Mouse (Mus musculus) hematopoietic stem cell, adult 5-6 weeks (primary cell): ENCODE results near the gene Rbm33. TPM values are rescaled to one million over a fixed set of nuclear protein-coding genes. Genes with fewer than 3 reads are reported as not detected.

Experiments used
- ATAC-seq, 2 experiments: fragments of 125-278 bp in 1 of 2; replicated peaks in 1 of 2; 2 replicates each; pipeline ENCODE4 v1.8.0; 2016 to 2017; ENCODE audit warnings: inconsistent platforms in 2 of 2, mild to moderate bottlenecking in 2 of 2, moderate number of reproducible peaks in 2 of 2, low read depth in 1 of 2, moderate TSS enrichment in 1 of 2; ENCODE audit not compliant: low FRiP score in 2 of 2, poor library complexity in 2 of 2, severe bottlenecking in 2 of 2, insufficient read depth in 1 of 2, low TSS enrichment in 1 of 2
- total RNA-seq: library from RNA; stranded (forward); fragments of 172-1452, 232-1000 nt; gene quantifications from 2 replicates; pipeline ENCODE4 v1.2.3, GENCODE M21; 2017

Rbm33 gene
- total RNA-seq, 1 experiment from 2014 or later: 81.1 TPM

GRCm38 (mm10) chr5:28387531-28388179, 70.7 kb downstream of the Rbm33 start:
- no peak for ATAC-seq

- no peak for ATAC-seq
These were observed 71.3 kb downstream of the Rbm33 start for GRCm38 (mm10) chr5:28388184-28388583.

- no peak for ATAC-seq
These were observed 73.3 kb downstream of the Rbm33 start for GRCm38 (mm10) chr5:28390189-28390588.

DNA sequence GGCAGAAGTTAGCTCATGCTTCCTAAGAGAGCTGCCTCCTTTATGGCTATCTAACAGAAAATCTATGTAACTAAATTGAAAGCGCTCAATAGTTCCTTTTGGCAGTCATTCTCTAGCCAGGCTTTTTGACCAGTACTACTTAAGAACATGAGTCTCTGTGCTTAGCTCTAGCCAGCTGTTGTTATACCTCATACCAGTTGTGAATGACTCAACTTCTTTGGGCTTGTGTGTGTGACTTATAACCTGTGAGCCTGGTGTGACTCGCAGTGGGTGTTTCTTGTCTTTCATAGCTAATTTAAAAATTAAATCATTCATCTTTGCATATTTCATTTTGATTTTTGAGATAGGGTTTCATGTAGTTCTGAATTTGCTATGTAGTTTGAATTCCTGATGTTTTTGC, 80.4 kb downstream of the Rbm33 start:
- no peak for ATAC-seq

- no peak for ATAC-seq
These were observed 81.8 kb downstream of the Rbm33 start for GRCm38 (mm10) chr5:28398736-28399135.

DNA sequence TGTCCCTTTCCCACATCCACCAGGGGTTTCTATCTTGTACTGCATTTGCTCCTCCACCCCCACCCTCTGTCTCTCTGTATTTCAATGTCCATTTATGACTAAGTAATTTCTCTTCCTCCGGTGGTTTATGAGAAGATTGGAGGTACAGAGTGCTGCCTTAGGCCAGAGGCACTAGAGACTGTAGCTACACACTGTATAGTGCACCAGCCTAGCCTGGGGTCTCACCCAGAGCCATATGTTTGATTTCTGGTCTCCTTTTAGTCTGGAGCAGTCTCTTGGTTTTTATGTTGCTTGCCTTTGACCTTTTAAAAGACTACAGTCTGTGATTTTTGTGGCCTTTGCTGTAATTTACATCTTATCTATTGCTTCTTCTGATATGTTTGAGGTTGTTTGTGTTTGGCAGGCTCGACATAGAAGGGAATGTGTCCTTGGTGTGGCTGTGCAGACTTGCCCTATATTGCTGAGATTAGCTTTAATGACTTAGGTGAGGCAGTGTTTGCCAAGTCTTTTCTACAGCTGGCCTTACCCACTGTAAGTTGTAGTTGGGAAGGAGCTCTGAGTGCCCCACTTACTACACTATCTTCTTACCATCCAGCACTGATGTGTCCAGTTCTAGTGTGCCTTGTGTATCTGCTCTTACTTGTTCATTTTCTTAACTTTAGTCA, 82.7 kb downstream of the Rbm33 start:
- no peak for ATAC-seq

- no peak for ATAC-seq
These were observed 85.8 kb downstream of the Rbm33 start for GRCm38 (mm10) chr5:28402756-28403155.

DNA sequence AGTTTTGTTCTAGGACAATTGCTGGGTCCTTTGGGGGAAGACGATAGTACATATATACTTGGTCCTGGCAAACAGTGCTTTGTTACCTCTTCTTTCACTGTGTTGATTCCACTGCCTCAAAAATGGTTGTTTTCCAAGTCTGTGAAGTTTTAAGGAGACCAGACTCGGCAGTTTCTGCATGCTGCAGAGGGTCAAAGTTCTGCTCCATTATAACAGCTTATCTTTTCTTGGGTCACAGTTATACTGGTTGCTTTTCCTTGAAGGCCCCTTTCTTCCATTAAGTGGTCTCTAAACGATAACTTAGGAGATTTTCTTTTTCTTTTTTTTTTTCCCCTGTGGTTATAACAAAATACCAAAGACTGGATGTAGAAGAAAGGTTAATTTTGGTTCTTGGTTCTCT, 89.7 kb downstream of the Rbm33 start:
- no peak for ATAC-seq

- no peak for ATAC-seq
These were observed 95.2 kb downstream of the Rbm33 start for GRCm38 (mm10) chr5:28412006-28412685.

- no peak for ATAC-seq
These were observed 96.6 kb downstream of the Rbm33 start for GRCm38 (mm10) chr5:28413533-28413932.

- ATAC-seq: no peak
These were observed 97.2 kb downstream of the Rbm33 start for GRCm38 (mm10) chr5:28414076-28414475.

GRCm38 (mm10) chr5:28416029-28416428, 99.1 kb downstream of the Rbm33 start:
- ATAC-seq: no peak

GRCm38 (mm10) chr5:28418734-28419133, 101.8 kb downstream of the Rbm33 start:
- ATAC-seq: no peak

DNA sequence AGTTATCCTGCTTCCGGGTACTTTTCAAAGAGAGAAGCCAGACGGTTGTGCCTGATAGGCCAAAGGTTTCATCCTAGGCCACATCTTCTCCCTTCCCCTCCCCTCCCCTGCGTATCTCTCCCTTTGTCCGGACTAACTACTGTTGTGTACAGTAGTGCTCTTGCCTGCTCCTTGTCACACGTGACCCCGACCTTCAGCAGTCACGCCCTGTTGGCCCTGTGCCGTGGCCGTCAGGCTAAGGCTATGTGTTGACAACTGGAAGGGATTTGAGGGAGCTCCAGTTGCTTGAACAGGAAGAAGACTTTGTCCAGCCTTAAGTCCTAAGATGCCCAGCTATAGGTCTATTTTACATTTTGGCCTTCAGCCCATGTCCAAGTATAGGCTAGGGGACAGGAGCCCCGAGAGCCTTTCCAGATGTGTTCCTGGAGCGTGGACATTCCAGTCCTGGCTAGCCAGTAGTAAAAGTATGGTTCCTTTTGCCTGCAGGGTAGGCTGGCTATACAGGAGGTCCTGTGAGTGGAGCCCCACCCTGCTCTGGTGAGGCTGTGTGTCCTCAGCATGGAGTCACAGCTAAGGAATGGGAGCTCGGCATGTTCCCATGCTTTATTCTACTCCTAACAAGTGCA, 102.8 kb downstream of the Rbm33 start:
- no peak for ATAC-seq

GRCm38 (mm10) chr5:28423781-28424180, 106.9 kb downstream of the Rbm33 start:
- ATAC-seq: no peak

DNA sequence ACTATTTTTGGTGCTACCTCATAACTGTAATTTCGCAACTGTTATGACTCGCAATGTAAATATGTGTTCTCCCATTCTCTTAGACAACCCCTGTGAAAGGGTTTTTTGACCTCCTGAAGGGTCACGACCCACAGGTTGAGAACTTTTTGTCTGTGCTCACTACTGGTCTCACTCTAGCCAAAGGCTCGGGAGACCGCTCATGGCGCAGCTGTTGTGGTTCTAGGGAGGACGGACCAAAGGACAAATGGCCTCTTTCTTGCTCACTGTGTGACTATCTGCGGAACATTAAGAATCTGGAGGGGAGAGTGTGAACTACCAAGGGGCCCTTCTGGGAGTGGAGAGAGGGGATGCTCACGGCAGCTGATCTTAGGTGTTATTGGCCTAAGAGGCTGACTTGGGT, 109.0 kb downstream of the Rbm33 start:
- ATAC-seq: no peak

DNA sequence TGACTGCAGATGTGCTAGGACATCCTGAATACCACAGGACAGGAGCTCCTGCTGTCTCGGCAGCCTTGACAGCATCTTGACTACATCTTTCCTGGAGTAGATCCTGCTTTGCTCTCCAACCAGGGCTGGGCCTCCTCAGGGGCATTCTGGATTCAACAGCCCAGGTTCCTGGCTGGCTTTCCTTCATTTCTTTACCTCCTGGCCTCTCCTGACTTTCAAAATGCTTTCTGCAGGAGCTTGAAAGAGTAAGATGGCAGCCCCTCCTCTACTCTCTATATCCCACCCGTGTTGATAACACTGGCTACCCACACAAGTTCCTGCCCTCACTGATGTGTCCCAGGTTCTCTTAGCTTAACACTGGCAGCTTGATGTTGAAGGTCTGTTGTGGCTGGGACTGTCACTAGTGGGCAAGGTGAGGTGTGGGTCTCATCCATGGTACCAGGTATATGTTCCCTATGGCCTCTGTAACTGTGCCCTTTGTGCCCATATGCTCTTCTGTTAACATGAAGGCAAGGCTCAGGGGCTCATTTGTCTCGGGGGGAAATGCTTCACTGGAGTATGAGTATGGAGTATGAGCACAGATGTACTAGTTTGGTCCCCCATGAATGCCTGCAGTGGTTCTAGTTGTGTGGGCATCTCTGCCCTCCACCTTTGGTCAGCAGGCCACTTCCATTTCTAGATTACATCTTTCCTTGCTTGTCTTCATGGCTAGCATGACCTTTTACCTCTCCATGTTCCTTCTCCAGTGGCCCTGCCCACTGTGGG, 133.4 kb downstream of the Rbm33 start:
- no peak for ATAC-seq
